Mouse (Mus musculus): ENCODE data around the gene Psapl1. TPM values are rescaled to one million over a fixed set of nuclear protein-coding genes. Genes with fewer than 3 reads are reported as not detected.
"Not testable (repeated sequence)": the region's sequence is repeated elsewhere in the genome, so short reads cannot be mapped to it uniquely, and the experiment has no call there.

Psapl1 gene
- polyA plus RNA-seq, 1 experiment, result 0.22 TPM

DNA sequence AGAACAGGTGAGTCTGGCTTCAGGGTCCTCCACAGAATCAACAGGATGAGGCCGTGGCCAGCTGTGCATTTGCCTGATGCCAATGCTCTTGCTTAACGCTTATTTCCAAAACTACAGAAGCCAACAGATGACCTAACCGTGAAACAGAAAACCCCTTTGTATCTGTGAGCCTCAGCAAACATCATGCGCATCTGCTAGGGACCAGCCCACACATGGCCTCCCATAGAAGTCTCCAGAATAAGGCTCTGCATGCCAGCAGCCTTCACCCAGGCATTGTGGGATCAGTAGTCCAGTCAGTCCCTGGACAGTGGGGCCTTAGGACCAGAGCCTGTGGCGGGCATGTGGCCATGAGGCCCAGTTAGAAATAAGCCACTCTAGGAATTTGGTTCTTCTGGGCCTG, 400 bp upstream of the Psapl1 start:
- DNase-seq (ENCODE audit: low read depth), result no peak

DNA sequence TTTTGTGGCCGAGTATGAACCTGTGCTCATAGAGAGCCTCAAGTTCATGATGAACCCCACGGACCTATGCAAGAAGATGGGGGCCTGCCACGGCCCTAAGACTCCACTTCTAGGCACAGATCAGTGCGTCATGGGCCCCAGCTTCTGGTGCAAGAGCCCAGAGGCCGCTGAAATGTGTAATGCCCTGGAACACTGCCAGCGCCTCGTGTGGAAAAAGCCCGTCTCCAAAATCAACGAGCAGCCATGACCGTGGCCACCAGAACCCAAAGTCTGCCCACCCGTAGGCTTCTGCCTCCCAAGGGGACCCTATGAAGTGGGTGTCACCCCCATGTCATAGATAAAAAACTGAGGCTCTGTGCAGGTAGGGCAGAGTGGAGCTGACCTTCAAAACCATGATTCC, 1.6 kb downstream of the Psapl1 start:
- no peak for DNase-seq (ENCODE audit: low read depth)

DNA sequence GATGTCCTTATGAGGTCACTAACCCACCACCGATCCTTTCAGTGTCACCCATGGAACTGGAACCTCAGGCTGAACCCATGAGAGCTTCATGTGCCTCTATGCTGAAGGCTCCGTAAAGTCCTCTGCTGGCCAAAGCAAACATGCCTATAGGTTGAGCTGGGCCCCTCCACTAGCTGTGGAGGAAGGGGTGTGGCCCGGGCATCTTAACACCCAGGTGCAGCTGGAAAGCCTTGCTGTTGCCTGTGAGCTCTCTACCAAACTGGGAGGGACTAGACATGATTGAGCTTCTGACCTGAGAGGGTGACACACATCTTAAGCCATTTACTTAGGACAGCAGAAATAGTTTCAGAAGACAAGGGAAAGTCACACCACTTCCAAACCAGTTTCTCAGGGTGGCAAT, 5.0 kb downstream of the Psapl1 start:
- DNase-seq (ENCODE audit: low read depth), result no peak

DNA sequence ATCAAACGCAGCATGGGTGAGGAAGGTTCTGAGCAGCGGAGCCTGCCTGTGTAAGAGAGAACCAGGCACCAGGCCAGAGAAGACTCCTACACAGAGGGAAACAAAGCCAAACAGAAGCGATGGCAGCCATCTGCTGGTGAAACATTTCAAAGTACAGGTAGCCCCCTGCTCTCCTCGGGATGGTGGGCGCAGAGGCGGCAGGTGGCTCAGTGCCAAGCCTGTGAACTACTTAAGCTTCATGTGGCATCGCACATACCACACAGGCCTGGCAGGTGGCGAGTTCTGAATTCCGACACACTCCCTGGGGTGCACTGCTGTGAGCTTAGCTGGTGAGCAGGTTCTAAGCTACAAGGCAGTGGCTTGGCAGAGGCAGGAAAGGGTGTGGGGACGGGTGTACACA, 9.5 kb downstream of the Psapl1 start:
- DNase-seq (ENCODE audit: low read depth), result no peak

DNA sequence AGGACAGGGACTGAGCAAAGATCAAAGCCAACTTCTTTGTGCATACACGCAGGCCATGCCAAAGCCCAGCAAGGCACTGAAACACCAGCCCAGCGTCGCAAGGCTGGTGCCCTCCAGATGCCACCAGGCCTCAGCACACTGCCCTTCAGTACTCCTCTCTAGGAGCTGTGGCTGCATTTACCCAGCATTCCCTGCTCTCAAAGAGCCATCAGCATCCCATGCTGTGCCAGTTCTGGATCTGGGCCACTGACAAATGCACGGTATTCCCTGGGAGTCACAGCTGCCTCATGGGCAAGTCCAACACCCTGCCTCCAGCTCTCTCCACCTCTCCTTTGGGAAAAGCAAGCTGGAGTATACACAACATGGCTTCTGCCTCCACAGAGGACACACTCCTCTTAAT, 16.3 kb downstream of the Psapl1 start:
- no peak for DNase-seq (ENCODE audit: low read depth)

DNA sequence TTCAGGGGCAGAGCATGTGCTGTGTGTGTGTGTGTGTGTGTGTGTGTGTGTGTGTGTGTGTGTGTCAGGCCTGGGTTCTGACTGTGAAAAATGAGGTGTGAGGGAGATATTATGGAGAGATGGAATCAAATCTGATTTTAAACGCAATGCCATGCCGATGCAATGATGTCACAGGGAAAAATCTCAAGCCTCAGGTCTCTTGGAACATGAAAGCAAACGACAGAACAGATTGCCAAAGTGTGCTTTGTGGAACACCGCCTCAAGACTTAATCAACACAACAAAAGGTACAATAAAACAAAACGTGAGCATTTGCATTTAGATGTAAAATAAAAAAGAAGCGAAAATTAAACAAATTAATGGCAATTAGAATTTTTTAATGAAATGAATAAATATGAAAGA, 16.8 kb downstream of the Psapl1 start:
- DNase-seq (ENCODE audit: low read depth), result no peak

DNA sequence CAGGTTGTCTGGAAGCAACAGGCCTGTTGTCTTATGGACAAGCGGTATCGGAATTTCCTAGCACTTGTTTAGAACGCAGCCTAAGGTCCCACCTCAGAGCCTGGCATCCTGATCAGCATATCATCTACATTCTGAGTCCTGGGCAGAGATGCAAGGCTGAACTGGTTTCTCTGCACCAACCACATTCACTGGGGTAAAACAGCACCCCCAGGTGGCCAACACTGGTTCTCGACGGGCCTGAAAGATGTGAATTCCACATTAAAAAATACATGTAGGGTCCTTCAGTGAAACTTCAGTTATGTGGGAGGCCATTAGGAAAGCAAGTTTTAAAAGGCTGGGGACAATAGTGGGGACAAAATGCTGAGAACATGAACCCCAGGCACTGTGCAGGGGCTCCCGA, 20.0 kb downstream of the Psapl1 start:
- no peak for DNase-seq (ENCODE audit: low read depth)

DNA sequence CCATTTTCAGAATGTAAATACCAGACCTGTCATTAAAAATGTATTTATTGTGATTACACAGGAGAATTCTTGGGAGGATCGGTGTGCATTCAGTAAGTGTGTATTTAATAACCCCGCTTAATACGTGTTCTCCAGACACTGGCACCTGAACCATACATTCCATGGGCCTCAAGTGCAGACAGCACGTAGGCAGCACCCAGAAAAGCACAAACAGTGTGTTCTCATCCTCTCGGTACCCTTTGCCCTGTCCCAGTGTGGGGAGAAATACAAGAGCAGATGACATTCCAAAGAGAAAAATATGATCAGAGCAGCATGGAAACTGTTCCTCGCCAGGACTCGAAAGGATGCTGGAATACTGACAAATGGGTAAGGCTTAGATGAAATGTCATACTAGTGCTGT, 22.0 kb downstream of the Psapl1 start:
- no peak for DNase-seq (ENCODE audit: low read depth)

DNA sequence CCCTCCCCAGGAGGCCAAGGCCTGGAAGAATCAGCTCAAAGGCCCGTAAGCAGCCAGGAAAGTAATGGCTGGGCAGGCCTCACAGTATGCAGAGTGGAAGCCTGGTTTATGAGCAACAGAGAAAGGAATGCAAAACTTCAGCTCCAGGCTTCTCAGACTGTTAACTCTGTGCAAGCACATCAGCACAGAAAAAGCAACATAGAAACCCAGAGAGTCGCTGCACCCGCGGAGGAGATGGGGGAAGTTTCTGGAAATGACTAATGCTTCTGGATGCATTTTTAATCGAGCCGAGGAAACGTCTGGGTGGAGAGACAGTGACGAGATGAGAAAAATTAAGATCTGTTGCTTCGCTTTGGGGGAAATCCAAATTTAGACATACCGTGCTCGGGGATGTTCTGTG, 22.5 kb downstream of the Psapl1 start:
- DNase-seq (ENCODE audit: low read depth), result no peak

DNA sequence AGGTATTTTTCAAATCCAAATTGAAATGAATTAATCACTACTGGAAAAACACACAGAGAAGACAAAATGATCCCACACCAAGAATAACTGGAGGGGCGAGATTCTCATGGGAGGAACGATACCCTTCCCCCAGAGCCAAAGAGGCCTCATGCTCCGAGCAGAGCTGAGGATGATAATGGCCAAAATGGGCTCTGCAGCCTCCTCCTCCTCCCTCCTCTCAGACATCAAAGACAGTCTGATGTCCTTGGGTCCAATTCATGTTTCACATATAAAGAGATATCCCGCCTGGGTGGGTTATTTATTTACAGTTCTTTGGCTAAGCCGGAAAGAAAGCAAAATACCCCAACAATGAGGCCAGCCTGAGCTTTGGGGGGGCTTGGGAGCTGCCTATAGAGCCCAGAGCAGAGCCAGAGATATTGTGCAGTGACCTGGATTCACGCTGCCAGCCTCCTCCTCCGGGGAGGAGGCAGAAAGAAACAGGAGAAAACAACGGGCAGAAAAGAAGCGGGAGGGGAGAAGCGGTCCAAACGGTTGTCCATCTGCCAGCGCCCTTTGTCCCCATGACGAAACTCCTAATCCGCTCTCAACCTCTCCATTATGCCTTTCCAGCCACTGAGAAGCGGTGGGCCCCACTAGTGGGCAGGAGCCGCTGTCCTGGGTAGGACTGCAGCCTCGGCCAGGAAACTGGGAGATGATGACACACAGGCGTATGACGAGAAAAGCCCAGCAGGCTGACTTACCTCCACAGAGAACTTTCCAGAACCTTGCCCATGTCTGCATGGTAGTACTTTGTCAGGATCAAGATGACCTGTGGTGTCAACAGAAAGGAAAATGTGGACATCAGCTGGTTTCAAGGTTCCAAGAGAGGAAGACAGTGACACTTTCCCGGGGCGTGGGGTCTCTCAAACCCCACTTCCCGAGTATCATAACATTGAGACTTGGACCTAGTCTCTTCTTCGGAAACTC, 24.9 kb downstream of the Psapl1 start:
- no peak for DNase-seq (ENCODE audit: low read depth)

DNA sequence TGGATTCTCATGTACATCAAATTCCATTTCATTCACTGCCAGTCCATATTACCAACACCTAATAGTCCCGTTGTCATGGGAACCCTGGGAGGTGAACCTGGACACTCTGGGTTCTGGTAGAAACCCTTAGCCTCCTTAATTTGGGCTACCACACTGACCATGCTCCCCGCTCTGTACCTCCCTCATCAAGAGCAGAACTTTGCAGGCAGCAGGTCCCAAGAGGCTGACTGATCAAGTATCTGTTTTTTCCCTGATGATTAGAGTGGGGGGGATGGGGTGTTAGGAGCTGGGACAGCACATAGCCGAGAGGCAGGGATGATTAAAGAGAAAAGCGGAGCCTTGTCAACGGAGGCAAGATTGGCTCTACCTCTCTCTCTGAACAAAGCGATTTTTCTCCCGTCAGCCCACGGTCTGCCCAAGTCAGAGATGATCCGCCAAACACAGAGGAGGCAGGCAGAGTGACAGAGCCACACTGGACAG, 26.5 kb downstream of the Psapl1 start:
- DNase-seq (ENCODE audit: low read depth), result no peak

DNA sequence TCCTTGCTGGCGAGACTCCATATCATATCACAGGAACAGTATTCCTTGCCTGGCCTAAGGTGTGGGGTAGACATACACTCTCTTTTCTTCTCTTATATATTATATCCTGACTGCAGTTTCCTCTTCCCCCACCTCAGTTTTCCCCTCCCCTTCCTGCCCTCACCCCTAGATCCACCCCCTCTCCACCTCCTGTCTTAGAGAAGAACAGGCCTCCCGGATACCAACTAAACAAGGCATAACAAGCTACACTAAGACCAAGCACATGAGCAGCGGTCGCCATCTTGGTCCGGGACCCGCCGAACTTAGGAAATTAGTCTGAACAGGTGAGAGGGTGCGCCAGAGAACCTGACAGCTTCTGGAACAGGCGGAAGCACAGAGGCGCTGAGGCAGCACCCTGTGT, 33.7 kb downstream of the Psapl1 start:
- DNase-seq (ENCODE audit: low read depth), result not testable (repeated sequence)

DNA sequence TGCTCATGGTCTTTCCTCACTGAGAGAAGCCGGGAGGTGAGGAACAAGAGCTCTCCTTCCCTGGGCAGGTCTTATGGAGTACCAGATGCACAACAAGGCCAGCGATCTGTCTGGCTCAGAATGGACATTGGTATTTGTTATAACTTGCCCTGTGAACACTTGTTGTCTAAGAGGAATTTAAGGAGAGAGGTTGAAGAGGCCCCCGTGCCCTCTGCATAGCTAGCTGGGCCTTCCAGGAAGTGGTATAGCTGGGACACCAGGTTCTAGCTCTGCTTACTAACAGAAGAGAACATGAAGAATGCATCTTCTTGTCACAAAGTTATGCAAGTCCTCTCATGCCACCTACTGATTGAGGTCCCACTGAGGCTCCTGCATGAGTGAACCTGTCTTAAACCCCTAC, 44.2 kb downstream of the Psapl1 start:
- DNase-seq (ENCODE audit: low read depth), result no peak

DNA sequence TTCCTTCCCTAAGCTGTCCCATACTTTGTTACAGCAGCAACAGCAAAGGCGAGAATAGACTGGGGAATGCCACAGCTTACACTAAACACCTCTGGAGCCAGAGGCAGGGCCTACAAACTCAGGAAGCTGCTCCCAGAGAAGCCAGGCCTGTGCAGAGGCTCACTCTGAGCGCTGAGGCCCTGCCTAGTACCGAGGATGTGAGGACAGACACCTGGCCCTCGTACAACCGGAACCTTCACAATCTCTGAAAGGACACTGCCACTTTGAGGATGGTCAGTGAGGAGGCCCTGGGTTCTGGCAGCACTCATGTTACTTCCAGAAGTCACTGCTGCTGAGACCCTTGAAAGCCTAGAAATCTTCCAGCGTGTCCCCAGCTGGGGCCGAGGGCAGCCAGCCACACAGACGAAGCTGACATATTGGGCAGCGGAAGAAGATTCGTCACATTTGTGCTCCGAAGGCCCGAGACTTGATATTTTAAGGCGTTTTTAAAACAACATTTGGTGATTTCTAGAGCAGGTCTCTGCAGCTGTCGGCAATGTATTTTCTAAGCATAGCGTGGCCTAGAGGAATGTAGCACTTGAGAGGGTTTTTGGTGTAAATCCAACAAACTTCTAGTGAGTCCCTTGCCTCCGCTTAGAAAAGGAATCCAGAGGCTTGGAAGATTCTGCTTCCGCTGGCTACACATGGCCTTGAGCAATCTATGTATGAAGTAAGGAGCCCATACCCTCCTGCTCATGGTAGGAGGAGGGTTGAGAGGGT, 49.1 kb downstream of the Psapl1 start:
- DNase-seq (ENCODE audit: low read depth), result no peak

DNA sequence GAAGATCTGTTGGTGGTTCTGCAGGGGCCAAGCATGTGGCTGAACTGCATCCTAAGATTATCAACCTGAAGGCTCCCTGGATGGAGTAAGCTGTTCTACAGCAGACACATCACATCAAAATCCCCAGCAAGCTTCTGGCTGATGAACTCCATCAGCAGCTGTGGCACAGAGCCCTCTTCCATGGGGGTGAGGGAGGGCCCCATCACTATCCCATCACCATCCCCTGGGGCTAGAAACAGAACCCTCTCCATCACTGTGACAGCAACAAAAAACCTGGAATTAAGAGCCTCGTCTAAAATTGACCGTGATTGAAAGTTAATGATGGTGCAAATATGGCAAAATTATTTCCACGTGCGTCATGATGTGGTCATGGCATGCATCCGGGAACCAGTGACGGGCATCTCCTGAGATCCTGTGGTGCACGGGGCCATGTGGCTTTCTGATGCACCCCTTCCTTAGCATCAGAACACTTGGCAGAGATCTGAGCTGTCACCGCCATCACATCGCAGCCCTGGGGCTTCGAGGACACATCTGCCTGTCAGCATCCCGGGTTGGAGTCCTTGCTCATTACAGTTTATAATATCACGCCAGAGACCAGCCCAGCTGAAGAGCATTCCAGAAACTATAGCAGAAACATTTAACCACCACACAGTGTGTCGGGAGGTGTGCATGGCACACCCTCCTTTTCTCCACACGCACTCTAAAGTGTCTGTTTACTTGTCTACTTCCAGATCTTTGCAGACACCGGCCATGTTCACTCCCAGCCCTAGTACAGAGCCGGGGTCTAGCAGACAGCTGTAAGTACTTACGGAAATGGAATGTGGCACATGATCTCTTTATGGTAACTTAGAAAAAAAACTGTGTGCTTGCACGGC, 51.1 kb downstream of the Psapl1 start:
- DNase-seq (ENCODE audit: low read depth), result no peak

Other genes with a start within 250 kb of the Psapl1 start
- gene Sorcs2, start 194.1 kb downstream of the Psapl1 start, polyA plus RNA-seq (2012; rRNA removed), result 11.5 and 16.8 TPM in 2 replicates

All from gonadal fat pad, adult 2 months (tissue).